Mouse (Mus musculus) kidney, postnatal 10 days (tissue): ENCODE measurements around the gene Upp2.

Experiments used
- DNase-seq: peaks from one replicate; pipeline ENCODE4 v3.0.0; 2021; ENCODE audit warnings: mixed read lengths

The Upp2 gene

DNA sequence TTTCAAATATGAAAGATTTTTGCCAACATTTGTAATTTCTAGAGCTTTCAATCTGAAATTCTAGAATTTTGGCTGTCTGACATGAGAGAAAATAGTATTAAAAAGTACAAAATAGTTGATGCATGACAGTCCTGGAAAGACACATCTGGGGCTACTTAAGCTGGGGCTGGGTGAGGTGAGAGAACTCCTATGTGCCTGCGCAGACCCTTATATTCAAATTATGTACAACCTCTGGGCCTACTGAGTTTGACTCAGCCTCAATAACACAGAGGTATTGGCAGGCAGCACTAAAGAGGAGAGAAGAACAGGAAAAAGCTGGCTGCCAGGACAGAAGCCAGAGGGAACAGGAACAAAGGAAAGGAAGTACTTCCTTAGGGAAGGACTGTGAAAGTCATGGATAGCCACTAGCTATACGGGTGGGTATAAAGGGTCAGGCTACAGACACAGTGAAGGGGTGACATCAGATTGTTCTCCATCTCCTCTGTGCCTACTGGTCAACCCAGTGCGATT is 211.9 kb downstream of the Upp2 start:
- no peak for DNase-seq

- no peak for DNase-seq
These were observed 216.4 kb downstream of the Upp2 start for GRCm38 (mm10) chr2:58783526-58783925.

- no peak for DNase-seq
These were observed 219.1 kb downstream of the Upp2 start for GRCm38 (mm10) chr2:58786177-58786576.

- DNase-seq = no peak
These were observed 219.6 kb downstream of the Upp2 start for GRCm38 (mm10) chr2:58786681-58787080.

- DNase-seq = no peak
These were observed 220.3 kb downstream of the Upp2 start for GRCm38 (mm10) chr2:58787360-58787759.

DNA sequence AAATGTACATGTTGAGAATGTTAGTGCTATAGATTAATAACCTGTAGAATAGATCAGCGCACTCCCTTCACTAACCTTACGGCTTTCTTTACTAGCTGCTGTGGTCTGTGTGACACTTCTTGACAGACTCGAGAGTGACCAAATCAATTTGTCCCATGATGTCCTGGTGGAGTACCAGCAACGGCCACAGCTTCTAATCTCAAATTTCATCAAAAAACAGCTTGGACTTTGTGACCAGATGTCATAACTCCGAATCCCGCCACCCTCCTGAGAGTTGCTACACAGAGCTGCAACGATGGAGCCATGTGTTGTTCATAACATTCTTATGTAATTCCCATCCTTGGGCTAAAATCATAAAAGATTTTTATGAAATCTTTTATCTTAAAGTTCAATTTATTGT is 222.8 kb downstream of the Upp2 start:
- no peak for DNase-seq

DNA sequence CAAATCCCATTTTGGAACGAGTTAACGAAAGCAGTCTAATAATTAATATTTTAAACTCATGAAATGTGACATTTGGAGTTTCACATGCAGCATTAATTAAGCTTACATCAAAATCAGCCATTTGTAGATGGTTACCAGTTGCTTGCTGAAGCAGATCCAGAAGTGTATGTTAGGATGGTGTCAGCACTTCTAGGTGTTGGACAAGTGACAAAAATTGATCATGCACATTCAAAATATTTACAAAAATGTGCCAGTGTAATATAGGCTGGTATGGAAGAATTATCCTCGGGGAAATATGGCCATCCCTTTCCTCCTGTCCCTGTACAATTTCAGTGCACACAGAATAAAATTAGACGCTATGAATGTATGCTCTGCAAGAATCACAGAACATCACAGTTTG is 223.3 kb downstream of the Upp2 start:
- DNase-seq = no peak

GRCm38 (mm10) chr2:58794489-58794888 is 227.4 kb downstream of the Upp2 start:
- DNase-seq = no peak

DNA sequence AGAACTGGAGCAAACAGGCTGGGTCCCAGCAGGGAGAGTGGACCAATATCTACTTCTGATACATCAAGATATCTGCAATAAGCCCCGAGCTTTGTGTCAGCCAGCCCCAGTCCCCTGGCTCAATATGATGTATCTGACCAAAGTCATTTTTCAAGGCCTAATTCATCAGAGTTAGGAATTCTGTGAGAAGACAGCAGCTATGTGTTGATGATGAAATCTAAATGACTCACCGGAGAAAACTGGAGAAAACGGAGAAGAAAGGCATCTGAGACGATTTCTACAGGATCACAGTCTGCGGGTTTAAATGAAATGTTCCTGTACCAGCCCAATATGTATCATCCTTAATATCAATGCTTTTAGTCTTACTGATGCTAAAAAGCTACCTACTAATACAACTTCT is 228.3 kb downstream of the Upp2 start:
- no peak for DNase-seq

- DNase-seq = no peak
These were observed 230.4 kb downstream of the Upp2 start for GRCm38 (mm10) chr2:58797506-58797905.

DNA sequence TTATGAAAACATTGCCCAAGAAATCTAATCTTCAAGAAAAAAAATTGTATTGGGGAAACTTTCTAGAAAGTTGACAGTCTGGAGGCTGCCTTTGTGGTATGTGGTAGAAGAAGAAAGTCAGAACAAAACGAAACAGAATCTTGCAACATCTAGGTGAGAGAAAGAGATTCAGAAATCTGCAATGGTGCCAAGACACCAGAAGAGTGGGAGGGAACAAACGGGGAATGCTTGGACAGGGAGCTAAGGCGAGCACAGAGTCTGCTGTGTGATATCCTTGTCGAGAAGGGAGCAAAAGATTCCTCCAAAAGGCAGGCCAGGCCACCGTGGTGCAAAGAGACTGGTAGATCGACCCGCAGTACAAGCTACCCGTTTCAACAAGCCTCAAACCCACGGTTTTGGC is 232.0 kb downstream of the Upp2 start:
- no peak for DNase-seq

DNA sequence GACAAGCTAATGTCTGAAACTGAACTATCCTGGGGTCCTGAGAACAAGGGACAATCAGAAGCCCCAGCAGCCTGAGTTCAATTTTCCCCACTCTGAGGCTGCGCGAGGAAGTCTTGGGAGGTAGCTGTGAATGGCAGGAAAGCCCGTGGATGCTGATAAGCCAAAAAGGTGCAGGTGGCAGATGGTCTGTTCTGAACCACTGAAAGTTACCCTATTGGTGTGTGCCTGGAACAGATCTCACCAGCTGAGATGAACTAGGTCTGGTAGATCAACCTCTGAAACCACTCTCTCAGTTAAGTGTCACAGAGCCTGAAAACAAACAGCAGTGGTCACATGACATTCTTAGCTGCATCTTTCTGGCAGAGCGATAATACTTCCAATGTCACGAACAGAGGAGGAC is 232.5 kb downstream of the Upp2 start:
- DNase-seq = no peak

DNA sequence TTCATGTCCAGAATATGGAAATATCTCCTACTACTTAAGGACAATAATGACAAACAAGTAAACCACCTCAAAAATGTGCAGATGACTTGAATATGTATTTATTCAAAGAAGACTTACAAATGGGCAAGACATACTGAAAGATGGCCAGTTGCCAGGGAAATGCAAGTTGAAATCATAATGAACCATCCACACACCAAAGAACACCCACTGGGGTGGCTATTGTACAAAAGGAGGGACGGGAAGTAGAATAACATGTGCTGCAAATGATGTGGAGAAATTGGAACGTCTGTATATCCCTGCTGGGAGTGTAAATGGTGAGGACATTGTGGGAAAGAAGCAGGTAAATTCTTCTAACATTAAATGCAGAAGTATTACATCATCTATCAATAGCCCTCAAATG is 245.8 kb downstream of the Upp2 start:
- DNase-seq = no peak

- DNase-seq = no peak
These were observed 262.0 kb downstream of the Upp2 start for GRCm38 (mm10) chr2:58828910-58829600.

DNA sequence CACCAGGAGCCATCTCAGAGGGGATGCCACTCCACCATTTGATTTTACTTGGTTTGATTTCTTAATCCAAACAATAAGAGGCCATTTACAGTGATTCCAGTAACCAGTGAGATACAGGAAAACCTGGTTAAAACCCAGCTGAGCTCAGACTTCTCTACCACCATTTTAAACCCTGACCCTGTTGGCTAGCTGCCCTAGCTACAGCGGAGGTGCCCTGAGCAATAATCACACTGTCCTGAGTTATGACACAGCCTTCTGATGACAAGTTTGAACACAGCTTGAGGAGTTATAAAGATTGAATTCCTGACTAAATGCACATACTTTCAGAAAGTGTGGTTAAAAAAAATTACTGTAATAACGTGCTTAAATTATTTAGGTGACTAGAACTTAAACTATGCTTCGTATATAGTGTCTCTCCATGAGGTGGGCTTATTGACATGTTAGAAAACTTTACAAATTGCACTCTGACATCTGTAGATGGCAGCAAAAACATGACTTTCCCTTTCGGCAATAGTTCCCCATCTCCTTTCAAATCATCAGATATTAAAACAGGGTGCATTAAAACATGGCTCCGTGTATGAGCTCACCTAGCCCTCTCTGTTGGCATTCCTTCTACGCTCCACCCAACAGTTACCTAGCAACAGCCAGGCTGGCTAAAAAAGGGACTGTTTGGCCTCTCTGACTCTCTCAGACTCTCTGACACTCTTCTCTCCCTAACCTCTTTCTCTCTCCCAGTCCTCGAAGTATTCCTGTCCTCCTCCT is 263.1 kb downstream of the Upp2 start:
- DNase-seq = peak; percentile 43

DNA sequence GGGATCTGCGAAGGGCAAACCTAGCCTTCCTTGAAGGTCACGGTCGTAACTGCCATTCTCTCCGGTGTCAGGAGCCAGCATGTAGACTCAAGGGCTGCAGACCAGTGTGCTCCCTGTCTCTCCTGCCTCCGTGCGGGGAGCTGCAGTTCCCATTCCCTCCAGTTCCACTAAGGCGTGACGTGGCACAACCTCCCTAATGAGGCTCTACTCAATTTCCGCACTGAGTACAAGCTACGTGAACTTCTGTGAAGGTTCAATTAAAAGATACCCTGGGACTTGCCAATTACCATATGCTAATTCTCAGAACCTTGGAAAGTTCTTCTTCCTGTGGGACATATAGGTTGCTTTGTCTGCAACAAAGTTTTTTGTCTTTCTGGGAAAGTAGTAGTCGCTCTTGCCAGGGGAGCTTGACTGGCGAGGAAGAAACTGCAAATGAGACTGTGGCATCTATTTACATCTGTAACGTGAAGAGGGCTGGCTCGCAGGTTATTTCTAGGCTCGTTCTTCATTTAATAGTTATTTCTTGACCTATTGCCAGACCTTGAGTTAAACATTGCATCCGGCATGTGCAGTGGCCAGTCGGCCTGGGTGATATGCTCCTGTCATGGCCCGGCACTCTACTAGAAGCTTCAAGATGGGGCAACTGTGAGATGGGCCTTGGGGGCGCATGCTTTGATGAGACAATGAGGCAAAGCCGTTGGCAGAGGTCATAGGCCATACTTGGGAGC is 265.3 kb downstream of the Upp2 start:
- peak; percentile 41 for DNase-seq

- no peak for DNase-seq
These were observed 273.9 kb downstream of the Upp2 start for GRCm38 (mm10) chr2:58841021-58841420.

DNA sequence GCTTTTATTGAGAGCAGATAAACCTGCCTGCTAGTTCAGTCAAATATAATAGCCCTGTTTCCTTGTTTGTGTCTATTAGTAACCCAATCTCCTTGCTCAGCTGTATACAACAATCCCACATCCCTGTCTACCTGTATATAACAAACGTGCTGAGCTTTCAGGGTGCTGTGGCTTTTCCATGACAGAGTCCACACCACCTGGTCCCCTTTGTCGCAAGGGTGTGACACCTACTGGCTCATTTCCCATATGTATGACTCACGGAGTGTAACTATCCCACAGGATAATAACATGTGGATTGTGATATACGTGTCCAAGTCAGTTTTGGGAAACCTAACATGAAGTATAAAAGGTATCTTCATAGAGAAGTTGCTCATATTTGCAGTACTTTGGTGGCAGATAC is 275.3 kb downstream of the Upp2 start:
- no peak for DNase-seq
